Mouse (Mus musculus) forebrain, embryonic 11.5 days (tissue): ENCODE data around the gene Pgrmc1. TPM values are rescaled to one million over a fixed set of nuclear protein-coding genes. Genes with fewer than 3 reads are reported as not detected.
"Not testable (repeated sequence)": the region's sequence is repeated elsewhere in the genome, so short reads cannot be mapped to it uniquely, and the experiment has no call there.

ENCODE experiments used
- ATAC-seq: fragments of 200-750 bp; cut with Nextera tagmentation; replicated peaks from 2 replicates; pipeline ENCODE4 v1.8.0; 2017; ENCODE audit warnings: moderate TSS enrichment; ENCODE audit not compliant: low FRiP score
- DNase-seq: peaks from one replicate; pipeline ENCODE4 v3.0.0-alpha.2; 2017; ENCODE audit warnings: low spot score
- H3K27ac ChIP-seq: fragments of 300-500 bp; sonication (generic); 2 replicates; pipeline ENCODE4 v1.5.1; 2014; ENCODE audit warnings: low read depth, low read length
- H3K27me3 ChIP-seq: fragments of 300-500 bp; sonication (generic); 2 replicates; pipeline ENCODE4 v1.6.1; 2014; ENCODE audit warnings: mild to moderate bottlenecking, low read length, mixed read lengths; ENCODE audit not compliant: control insufficient read depth, insufficient read depth
- H3K36me3 ChIP-seq: fragments of 300-500 bp; sonication (generic); 2 replicates; pipeline ENCODE4 v1.6.1; 2014; ENCODE audit warnings: mild to moderate bottlenecking, low read length, moderate library complexity, mixed read lengths; ENCODE audit not compliant: control insufficient read depth, insufficient read depth
- H3K4me1 ChIP-seq: fragments of 300-500 bp; sonication (generic); replicated peaks from 2 replicates; pipeline ENCODE4 v1.6.1; 2014; ENCODE audit warnings: low read length, mixed read lengths; ENCODE audit not compliant: control insufficient read depth, insufficient read depth
- H3K4me2 ChIP-seq: fragments of 300-500 bp; sonication (generic); 2 replicates; pipeline ENCODE4 v1.6.1; 2014; ENCODE audit warnings: low read depth, mild to moderate bottlenecking, low read length, moderate library complexity, mixed read lengths; ENCODE audit not compliant: severe bottlenecking
- H3K4me3 ChIP-seq: fragments of 300-500 bp; sonication (generic); 2 replicates; pipeline ENCODE4 v1.5.1; 2014; ENCODE audit warnings: low read depth, low read length
- H3K9ac ChIP-seq: fragments of 300-500 bp; sonication (generic); 2 replicates; pipeline ENCODE4 v1.6.1; 2014; ENCODE audit warnings: low read length
- H3K9me3 ChIP-seq: fragments of 300-500 bp; sonication (generic); 2 replicates; pipeline ENCODE4 v1.6.1; 2016; ENCODE audit warnings: low read length, mixed read lengths; ENCODE audit not compliant: control insufficient read depth
- WGBS: fragments of 180-500 bp; shearing (Covaris S2); extraction: QIAGEN DNeasy Blood & Tissue Kit; methylation state at CpG from one replicate; pipeline ENCODE4 v1.1.7; 2014; 5-methylcytosine and 5-hydroxymethylcytosine counted together
- polyA plus RNA-seq: library from polyadenylated mRNA; unstranded; fragments of >200 nt; fragmentation: Nextera tagmentation; extraction: Ambion mirVana; gene quantifications from 2 replicates; pipeline ENCODE4 v1.2.1, GENCODE M21; 2014

Gene Pgrmc1
- polyA plus RNA-seq, 1 experiment from 2014 or later: 393 TPM

GRCm38 (mm10) chrX:36562079-36562478, 35.9 kb upstream of the Pgrmc1 start:
- DNase-seq (no peak), ATAC-seq (no peak)
- WGBS: 39% methylated on average over 3 of the region's 3 CpGs

DNA sequence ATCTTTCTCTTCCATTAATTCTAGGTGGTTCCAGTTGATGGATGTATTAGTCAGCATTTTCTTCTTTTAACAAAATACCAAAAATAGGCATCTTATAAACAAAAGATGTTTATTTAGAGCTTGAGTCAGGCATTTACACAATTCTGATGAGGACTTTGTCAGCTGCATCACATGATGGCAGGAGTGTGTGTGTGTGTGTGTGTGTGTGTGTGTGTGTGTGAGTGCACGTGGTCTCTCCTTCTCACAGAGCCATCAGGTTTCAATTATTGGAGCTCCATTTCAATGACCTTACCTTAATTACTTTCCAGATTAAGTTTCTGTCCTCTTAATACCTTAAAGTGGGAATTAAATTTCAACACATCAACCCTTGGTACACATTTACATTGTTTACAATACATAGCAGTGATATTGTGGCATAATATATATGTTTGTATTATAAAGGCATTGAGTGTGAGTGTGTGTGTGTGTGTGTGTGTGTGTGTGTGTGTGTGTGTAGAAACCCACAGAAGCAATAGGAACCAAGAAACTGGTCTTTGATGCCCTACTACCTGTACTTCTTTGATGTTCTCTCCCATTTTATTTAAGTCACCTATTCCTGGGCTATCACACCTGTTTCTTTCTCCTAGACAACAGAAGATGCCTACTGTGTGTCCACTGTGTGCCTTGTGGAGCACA, 11.2 kb upstream of the Pgrmc1 start:
- H3K27ac ChIP-seq: no peak overlapping the region
- no peak for DNase-seq
- H3K9me3 ChIP-seq: no peaks in the 10 kb centered on the region
- H3K27me3 ChIP-seq: no peaks in the 10 kb centered on the region
- no peak overlapping the region for H3K9ac ChIP-seq
- no peaks in the 10 kb centered on the region for H3K4me1 ChIP-seq
- no peak for ATAC-seq
- WGBS: 47% methylated on average over 1 of the region's 1 CpGs
- no peaks in the 10 kb centered on the region for H3K36me3 ChIP-seq
- no peak overlapping the region for H3K4me2 ChIP-seq
- H3K4me3 ChIP-seq: no peak overlapping the region

More at GRCm38 (mm10) chrX:36562079-36562478, 35.9 kb upstream of the Pgrmc1 start:
- Histone ChIP-seq H3K4me3 (no peak overlapping the region), H3K4me1 (no peaks in the 10 kb centered on the region), H3K9ac (no peak overlapping the region), H3K4me2 (no peak overlapping the region), H3K27ac (no peak overlapping the region), H3K9me3 (no peaks in the 10 kb centered on the region), H3K27me3 (no peaks in the 10 kb centered on the region), H3K36me3 (no peaks in the 10 kb centered on the region)

DNA sequence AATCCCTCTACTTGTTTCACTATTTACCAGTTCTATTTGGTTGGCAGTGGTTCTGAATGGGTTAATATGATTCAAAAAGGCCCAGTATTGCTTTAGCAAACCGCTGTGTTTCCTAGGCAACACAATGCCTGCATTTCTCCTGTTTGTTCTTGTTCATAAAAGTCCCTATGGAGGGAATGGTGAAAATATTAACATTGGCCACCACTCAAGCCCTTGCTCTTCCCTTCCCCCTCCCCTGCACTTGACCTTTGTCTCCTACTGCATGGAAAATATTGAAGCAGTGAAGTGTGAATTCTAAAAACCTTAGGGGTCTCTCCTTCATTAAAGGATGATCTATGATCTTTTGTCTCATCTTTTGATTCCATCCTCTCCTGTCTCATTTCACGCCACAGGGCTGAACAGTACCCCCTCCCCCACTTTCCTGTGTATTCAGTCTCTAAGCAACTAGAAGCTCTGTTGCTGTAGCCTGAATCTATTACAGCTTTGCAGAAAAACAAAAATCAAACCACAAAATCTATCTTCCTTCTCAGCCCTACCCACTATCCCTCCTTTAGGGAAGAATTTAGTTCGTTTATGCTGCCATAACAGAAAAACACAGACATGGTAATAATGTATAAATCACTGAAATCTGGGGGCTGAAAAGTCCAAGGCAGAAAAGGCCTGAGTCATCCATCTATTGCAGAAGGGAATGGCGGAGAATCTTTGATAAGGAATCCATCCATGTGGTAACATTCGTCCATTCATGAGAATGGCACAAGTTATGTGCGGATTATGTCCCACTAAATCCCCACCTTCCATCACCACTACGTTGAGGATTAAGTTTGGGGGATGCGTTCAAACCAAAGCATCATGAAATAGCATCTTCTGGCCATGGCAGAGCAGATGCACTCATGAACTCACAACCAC, 10.4 kb upstream of the Pgrmc1 start:
- H3K4me3 ChIP-seq: no peak overlapping the region
- WGBS: 69% methylated on average over 8 of the region's 8 CpGs
- H3K4me2 ChIP-seq: no peak overlapping the region
- no peaks in the 10 kb centered on the region for H3K36me3 ChIP-seq
- no peaks in the 10 kb centered on the region for H3K27me3 ChIP-seq
- H3K9me3 ChIP-seq: no peaks in the 10 kb centered on the region
- ATAC-seq (peak; percentile 61; the same call in 1 of the 2 replicates), DNase-seq (no peak)
- H3K9ac ChIP-seq: no peak overlapping the region
- no peaks in the 10 kb centered on the region for H3K4me1 ChIP-seq
- H3K27ac ChIP-seq: no peak overlapping the region

- H3K4me3 ChIP-seq: no peak overlapping the region
- H3K27ac ChIP-seq: no peak overlapping the region
- no peaks in the 10 kb centered on the region for H3K9me3 ChIP-seq
- H3K36me3 ChIP-seq: no peaks in the 10 kb centered on the region
- no peaks in the 10 kb centered on the region for H3K4me1 ChIP-seq
- 91% methylated on average over 7 of the region's 7 CpGs for WGBS
- no peaks in the 10 kb centered on the region for H3K27me3 ChIP-seq
- ATAC-seq (no peak), DNase-seq (no peak)
- H3K4me2 ChIP-seq: no peak overlapping the region
- no peak overlapping the region for H3K9ac ChIP-seq
These were observed 7.7 kb upstream of the Pgrmc1 start for GRCm38 (mm10) chrX:36590266-36590665.

GRCm38 (mm10) chrX:36591120-36591519, 6.9 kb upstream of the Pgrmc1 start:
- no peak overlapping the region for H3K27ac ChIP-seq
- ATAC-seq: no peak
- no peaks in the 10 kb centered on the region for H3K27me3 ChIP-seq
- WGBS: 72% methylated on average over 1 of the region's 1 CpGs
- no peak overlapping the region for H3K4me2 ChIP-seq
- H3K4me1 ChIP-seq: no peaks in the 10 kb centered on the region
- H3K9me3 ChIP-seq: no peaks in the 10 kb centered on the region
- no peak overlapping the region for H3K9ac ChIP-seq
- no peak overlapping the region for H3K4me3 ChIP-seq
- no peak for DNase-seq
- H3K36me3 ChIP-seq: no peaks in the 10 kb centered on the region

GRCm38 (mm10) chrX:36591539-36591938, 6.5 kb upstream of the Pgrmc1 start:
- Histone ChIP-seq H3K9me3 (no peaks in the 10 kb centered on the region), H3K9ac (no peak overlapping the region), H3K36me3 (no peaks in the 10 kb centered on the region), H3K27ac (no peak overlapping the region), H3K4me1 (no peaks in the 10 kb centered on the region), H3K4me2 (no peak overlapping the region), H3K4me3 (no peak overlapping the region), H3K27me3 (no peaks in the 10 kb centered on the region)
- no peak for ATAC-seq
- WGBS: 86% methylated on average over 4 of the region's 4 CpGs
- DNase-seq: no peak

DNA sequence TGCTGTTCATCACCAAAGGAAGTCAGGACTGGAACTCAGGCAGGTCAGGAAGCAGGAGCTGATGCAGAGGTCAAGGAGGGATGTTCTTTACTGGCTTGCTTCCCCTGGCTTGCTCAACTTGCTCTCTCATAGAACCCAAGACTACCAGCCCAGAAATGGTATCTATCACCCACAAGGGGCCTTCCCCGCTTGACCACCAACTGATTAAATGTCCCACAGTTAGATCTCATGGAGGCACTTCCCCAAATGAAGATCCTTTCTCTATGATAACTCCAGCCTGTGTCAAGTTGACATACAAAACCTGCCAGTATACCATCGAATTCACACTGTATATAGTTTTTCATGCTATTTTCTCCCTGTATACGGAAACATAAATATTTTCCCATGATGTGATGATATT, 2.8 kb upstream of the Pgrmc1 start:
- Histone ChIP-seq H3K9ac (no peak overlapping the region), H3K9me3 (no peaks in the 10 kb centered on the region), H3K4me1 (no peaks in the 10 kb centered on the region), H3K36me3 (no peaks in the 10 kb centered on the region), H3K27ac (no peak overlapping the region), H3K4me2 (no peak overlapping the region), H3K27me3 (no peaks in the 10 kb centered on the region), H3K4me3 (no peak overlapping the region)
- no peak for DNase-seq
- no peak for ATAC-seq
- WGBS: 90% methylated on average over 3 of the region's 3 CpGs

GRCm38 (mm10) chrX:36596483-36597120, 1.4 kb upstream of the Pgrmc1 start:
- not testable (repeated sequence) for H3K27ac ChIP-seq, ATAC-seq, H3K4me1 ChIP-seq, H3K4me2 ChIP-seq, H3K27me3 ChIP-seq, H3K9me3 ChIP-seq, H3K36me3 ChIP-seq, H3K4me3 ChIP-seq, H3K9ac ChIP-seq, DNase-seq
- 64% methylated on average over 3 of the region's 5 CpGs for WGBS
